Mouse (Mus musculus) urinary bladder, postnatal 10 days (tissue): ENCODE measurements around the gene Rps11.
"Not testable (repeated sequence)": the region's sequence is repeated elsewhere in the genome, so short reads cannot be mapped to it uniquely, and the experiment has no call there.

Source experiments
- DNase-seq: peaks from one replicate; pipeline ENCODE4 v3.0.0; 2022; ENCODE audit warnings: low spot score

Rps11 gene

DNA sequence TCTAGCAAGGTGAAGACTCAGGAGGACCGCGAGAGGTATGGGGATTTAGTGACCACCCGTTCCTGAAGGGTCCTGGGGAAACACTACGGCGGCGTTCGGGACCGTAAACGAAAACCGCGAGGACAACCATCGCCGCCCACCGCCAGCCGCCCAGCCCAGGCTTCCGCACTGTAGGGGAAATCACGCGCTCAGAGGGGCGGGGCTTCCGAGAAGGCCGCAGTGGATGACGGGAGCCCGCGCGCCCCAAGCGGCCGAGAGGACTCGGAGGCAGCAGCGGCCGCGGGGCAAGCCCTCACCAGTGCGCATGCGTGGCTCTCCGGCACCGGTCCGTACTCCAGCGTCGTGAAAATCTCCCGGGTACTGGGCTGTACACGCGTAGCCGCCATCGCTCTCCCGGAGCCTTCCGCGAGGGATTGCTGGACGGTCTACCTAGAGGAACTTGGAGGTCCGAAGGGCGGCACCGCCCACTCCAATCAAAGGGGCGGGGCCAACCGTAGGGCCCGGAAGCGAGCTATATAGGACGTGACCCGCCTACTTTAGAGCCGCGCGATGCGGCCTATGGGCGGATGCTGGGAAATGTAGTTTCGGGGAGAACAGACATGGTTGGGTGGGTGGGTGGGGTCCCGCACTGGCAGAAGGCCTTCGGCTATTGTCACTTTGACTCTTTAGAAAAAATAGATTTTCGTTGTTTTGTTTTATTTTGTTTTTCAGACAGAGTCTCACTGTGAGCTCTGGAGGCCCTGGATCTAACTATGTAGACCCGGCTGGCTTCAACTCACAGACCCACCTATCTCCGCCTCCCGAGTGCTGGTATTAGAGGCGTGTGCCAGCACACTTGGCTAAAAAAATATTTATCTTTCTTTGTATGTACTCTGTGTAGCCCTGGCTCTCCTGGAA lies 30.1 kb upstream of the Rps11 start, which contains the start of the genes Pih1d1 and Aldh16a1:
Pih1d1 (plus strand) TSS at position 208 of the 897 bp plus-strand sequence.
Aldh16a1 (minus strand) TSS at position 489 of the 897 bp plus-strand sequence.
- peak; percentile 91 for DNase-seq

DNA sequence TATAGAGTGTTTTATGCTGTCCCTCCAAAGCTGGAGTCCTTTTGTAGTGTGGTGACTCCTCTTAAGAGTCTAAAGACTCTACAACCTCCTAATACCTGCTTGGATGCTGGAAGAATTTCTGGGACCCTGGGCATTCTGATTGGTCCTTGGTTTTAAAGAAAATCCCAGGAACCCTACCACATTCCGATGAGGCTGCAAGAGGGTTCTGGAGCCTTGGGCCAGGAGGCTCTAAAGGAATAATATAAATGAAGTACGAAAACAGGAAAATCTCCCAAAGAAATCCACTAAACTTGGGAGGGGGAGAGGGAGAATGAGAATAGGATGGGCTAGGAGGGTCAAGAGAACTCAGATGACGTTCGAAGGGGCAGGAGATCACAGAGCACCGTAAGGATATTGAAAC lies 29.3 kb upstream of the Rps11 start:
- DNase-seq = no peak

DNA sequence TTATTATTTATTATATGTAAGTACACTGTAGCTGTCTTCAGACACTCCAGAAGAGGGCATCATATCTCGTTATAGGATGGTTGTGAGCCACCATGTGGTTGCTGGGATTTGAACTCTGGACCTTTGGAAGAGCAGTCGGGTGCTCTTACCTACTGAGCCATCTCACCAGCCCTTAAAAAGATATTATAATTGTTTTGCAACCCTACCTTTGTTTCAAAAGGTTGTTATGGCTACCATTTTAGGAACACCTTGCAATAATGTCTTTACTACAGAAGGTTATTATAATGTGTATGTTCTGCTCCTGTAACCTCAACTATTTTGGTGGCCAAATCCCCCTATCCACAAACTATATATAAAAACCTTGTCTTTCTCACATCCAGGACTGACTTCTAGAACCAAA lies 28.8 kb upstream of the Rps11 start:
- DNase-seq = not testable (repeated sequence)

DNA sequence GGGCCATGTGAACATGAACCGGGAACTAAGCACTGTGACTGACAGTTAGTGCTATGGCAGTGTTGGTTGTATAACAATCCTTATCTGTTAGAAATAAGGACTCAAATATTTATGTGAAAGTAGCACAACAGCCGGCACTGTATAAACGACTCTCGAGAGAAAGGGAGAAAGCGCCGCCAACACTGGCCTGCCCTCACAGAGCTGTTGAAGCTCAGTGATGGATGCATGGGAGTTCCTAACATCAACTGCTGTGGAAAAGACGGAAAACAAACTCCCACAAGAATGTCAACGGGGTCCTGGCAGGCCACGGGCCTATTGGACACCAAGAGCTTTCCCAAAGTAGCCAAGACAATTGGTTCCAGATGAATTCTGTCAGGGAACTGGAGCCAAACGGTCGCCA lies 27.1 kb upstream of the Rps11 start:
- DNase-seq = no peak

DNA sequence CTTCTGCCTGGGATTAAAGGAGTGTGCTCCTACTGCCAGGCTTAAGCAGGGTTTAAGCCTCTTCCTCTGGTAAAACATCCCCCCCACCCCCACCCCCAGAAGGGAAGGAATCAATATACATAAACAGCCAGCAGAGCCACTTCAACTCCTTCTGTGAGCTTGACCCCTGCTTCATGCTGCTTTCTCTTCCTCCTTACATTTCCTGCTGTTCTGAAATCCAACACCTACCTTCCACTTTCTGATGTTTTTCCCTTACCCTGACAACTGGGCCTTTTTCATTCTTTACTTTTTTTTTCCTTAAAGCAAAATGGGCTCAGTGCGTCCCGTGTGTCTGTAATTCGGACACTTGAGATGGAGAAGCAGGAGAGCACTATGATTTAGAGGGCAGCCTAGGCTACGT lies 26.1 kb upstream of the Rps11 start:
- DNase-seq = no peak

DNA sequence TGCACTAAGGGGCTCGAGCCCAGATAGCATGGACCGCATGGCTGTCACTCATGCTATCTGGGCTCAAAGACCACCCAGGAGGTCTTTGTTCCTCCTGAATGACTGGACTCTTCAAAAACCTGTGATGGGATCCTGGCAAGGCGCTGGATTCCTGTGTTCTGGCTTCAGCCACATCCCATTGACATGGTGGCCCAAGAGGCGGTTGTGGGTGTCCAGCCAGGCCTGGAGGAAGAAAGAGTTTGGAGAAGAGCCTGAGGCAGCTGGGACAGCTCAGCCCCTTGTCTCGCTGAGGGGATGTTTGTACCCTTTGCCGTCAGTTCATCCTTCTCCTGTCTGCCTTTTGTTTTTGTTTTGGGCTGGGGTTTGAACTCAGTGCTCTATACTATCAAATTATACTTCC lies 25.3 kb upstream of the Rps11 start:
- DNase-seq = no peak

DNA sequence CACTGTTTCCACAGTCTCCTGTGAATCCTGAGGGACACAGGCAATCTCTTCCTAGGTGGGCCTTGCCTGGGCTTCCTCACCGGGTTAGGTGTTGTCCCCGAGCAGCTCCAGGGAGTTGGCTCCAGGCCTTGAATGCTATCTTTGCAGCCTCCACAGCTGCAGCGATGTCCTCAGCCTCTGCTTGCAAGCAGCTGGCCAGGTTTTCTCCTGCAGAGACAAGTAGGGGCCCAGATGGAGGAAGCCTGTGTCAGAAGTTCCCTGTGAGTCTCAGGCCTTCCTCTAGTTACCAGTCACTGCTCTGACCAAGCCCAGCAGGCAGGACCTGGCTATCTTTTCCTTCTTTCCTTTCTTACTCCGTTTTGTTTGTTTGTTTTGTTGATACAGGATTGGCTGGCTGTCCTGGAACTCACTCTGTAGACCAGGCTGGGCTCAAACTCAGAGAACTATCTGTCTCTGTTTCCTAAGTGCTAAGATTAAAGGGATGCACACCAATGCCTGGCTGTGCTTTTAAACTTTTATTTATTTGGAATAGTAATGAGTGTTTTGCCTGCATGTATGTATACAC lies 24.4 kb upstream of the Rps11 start:
- no peak for DNase-seq

DNA sequence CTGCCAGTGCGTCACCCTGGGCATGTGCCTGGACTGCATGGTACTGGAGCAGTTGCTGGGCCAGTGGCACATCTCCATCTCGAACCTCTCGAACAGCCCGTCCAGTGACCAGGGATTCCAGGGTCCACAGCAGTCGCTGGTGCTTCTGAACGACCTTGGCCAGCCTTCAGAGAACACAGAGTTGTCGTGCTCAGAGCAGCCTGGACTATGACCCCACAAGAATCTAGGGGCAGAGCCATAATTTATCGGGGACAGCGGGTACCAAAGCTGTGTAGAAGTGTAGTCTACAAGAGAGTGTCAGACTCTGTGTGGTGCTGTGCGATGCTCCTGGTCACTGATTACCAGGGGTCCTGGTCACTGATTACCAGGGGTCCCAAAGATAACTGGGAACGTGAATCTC lies 23.7 kb upstream of the Rps11 start:
- no peak for DNase-seq

DNA sequence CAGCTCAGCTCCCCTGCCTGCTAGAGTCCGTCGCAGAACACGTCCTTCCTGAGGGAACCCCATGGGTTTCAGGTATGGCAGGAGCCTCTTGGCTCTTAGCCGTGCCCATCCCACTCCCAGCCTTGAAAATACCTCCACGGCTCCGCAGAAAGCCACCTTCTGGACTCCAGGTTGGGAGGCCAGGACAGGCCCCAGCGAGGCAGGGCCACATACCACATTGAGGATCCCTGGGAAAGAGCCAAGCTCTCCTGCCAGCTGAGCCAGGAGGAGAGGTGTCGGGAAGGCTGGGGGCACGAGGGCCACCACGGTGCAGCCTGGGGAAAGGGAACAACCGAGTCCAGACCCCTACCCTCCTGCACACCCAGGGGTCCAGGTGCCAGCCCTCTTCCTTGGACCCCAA lies 23.0 kb upstream of the Rps11 start:
- no peak for DNase-seq

DNA sequence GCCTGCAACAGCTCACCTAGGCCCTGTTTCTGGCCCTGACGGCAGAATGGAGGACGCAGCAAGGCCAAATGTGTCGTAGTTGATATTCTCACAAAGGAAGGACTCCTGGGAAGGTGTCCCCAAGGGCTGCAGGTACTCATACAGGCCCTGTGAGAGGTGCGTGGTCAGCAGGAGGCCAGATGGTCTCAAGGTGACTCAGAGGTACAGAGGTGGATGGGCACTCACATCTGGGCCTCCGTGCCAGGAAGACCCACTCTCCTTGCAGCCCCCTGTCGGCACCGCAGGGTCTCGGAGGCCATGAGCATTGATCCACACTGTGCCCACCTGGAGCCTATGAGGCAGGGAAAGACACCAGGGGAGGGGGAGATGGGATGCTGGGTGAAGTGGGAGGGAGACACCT lies 21.2 kb upstream of the Rps11 start:
- no peak for DNase-seq

DNA sequence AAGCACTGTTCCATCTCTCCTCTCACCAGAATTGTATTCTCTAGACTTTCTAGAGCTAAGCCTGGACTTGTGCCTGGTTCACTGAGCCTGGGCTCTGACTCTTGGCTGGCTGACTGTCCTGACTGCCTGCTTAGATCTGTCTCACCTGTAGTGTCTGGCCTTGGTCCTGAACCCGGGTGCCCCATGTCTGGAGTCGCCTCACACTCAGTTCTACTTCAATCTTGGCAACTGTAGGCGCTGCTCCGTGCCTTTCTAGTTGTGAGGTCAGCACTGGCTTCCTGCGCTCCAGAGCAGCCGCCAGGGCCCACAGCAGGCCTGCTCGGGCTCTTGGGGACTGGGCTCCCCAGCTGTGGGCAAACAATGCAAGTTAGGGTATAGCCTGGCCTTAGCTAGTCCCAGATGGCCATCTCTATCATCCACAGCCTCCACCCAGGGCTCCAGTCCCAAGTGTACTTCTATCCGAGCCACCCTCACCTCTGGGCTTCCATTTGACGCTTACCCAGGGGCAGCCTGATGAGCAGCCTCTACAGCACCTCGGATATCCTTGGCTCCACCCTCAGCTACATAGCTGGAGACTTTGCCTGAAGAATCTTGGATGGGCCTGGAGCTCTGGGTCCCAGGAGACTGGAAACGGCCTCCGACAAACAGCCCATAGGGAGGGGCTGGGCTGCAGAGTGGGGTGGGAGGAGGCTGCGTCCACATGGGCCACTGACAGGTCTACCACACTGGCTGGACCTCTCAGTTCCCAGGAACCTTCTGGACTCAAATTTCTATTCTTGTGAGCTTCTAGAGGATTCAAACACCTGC lies 20.3 kb upstream of the Rps11 start:
- no peak for DNase-seq

DNA sequence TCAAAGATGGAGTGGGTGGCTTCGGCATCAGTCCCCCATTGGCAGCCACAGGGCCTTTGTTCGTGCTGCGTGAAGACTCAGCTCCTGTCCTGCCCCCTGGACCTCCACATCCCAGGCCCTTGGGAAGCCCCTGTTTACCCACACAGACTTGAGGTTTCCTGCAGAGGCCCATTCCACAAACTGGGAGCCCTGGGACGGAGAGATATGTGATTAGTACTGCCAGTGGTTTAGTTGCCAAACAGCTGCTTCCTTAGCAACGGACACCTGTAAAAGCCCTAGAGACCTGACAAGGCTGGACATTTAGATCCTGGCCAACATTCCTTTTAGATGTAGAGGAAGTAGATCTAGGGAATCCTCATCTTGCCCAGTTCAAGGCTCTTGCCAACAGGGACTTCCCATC lies 17.7 kb upstream of the Rps11 start:
- DNase-seq = no peak

DNA sequence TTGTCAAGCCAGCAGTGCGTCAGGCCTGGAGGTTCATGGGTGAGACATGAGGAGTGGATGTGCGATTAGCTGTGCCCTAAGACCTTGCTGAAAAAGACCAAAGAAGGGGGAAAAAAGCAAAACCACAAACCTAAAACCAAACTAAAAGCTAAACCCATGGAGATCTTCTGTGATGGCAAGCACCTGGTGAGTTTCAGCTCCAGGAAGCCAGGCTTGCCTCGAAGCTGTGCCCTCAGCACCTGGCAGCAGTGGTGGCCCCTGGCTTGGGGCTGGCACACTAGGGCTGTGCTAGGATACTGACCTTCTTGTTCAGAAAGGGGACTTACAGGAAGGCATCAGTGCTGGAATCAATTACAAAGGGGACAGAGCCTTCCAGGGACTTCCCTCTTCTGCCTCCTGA lies 17.1 kb upstream of the Rps11 start:
- DNase-seq = no peak

DNA sequence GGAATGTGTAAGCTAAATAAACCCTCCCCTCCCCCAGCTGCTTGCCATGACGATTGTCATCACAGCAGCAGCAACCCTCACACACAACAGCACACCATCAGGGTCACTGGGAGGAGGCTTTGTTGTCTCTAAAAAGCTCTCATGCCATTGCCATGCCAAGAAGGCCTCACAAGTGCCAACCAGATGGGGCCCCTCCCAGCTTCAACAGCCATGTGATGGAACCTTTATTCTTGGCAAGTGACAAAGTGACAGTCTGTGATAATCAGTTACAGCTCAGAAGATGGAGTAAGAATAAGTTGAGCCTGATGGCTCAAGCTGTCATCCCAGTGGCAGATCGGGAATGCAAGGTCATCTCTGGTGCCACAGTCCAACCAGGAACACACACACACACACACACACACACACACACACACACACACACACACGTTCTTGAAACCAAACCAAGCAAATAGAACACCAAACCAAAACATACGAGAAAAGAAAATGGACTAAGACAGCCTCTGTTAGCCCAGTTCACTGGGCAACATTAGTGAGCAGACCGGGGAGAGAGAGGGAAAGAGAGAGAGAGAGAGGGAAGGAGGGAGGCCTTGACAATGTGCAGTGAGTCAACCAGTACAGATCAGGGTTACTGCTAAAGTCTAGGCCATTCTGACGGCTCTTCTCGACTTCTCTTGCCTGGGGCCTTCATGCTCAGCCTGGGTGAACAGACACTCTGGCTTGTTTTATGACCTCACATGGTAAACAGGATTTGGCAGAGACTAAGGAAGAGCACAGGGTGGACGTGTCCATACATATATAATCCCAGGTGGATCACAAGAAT lies 15.9 kb upstream of the Rps11 start:
- no peak for DNase-seq

DNA sequence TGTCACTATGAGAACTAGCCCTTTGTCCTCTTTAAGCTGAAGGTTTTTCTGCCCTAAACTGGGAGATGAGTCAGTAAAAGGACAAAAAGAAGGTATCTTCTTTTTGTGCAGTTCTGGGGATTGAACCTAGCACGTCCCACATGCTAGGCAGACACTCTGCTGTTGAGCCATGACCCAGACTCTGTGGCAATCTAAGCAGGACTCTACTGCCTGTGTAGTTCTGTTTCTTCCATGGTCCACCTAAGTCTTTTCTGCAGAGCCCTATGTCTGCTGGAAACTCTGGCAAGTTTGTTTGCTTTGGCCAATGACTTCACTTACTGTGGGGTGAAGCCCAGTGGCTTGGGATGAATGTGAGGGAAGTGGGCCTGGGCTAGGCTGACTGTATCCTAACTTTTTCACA lies 14.2 kb upstream of the Rps11 start:
- DNase-seq = no peak

DNA sequence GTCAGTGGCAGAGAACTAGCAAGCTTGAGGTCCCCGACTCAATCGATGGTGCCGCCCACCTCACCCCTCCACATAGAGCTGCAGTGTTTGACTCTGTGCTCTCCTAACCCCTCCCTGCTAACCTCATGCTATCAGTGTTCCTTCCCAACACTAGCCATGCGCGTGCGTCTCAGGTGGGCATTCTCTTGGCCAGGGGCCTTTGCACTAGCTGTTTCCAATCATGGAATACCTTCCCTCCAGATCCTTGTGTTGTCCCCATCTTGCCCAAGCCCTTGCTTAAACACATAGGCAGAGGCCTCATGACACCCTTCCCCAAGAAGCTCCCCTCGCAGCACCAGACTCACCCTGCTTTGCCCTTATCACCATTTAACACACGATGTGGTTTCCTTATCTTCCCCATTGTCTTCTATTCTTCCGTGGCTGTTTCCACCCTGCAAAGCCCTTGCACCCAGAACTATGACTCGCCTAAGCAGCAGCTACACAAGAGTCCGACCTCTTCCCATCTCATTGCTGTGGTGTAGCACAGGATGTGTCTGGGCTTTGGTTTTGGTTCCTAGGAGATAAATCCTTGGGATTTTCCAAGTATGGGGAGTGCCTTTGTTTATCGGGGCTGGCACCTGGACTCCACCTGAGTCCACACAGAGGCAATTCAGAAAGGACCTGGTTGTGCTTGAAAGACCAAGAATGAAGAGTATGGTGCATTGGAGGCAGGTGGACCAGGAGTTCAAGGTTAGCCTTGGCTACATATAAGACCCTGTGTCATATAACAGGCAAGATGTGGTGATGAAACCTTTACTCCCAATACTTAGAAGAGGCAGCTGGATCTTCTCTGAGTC lies 13.2 kb upstream of the Rps11 start:
- DNase-seq = no peak

DNA sequence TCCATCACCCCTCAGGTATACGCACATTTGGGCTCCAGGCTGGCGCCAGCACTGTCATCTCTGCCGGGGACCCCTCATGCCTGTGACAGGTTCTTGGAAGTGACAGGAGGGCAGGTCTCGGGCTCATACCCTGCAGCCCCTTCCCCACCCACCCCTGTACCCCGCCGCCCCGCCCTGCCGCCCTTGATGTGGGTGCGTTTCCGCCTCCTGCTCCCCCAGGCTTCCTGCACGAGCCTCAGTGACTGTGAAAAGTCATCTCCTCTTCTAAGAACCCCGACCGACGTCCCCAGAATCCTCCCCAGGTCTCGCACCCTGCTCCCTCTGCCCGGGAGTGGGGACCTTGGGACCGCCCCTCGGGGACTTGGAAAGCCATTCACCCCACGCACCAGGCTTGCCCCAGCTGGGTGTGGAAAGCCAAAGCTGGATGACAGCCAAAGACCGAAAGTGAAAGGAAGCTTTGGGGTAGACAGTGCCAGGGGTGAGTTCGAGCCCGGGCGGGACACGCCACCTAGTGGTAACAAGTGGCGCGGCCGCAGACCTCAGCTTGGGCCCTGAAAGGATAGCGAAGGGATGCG lies 11.8 kb upstream of the Rps11 start, which contains the start of the genes Gm45713 and Flt3l:
Gm45713 (minus strand) TSS at position 239 of the 575 bp plus-strand sequence.
Flt3l (minus strand) TSS at position 440 of the 575 bp plus-strand sequence.
- peak; percentile 75 for DNase-seq

DNA sequence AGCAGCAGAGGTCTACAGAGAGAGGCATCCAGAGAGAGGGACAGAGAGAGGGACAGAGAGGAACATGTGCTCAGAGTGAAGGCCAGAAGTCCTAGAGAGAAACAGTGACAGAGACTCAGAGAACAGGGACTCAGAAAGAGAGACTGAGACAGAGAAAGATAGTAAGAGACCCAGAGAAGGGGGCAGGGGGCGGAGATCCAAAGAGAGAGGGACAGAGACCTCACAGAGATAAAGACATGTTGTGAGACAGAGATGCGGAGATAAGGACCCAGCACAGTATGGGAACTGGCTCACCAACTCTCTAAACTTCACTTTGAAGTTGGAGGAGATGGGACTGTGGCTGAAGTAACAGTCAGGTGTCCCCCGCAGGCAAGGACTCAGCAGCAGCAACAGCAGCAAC lies 11.1 kb upstream of the Rps11 start:
- DNase-seq = no peak

DNA sequence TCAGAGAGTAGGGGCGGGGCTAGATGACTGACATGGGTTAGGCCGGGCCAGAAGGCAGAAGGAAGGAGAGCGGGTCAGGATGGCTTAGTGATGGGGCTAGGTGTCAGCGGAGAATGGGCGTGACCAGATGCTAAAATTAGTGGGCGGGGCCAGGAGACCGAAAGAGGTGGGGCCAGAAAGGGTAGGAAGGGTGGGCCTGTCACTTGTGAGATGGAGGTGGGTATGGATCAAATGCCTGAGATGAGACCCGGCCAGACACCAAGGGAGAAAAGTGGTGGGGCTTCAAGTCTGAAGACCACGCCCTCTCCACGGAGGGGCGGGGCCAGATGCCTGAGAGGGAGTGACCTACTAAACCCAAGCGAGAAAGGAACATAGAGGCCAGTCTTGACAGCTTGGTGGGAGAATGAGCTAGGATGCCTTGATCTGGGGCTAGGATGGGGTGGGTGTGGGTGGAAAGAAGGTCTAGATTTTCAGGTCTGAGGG lies 10.3 kb upstream of the Rps11 start:
- no peak for DNase-seq

DNA sequence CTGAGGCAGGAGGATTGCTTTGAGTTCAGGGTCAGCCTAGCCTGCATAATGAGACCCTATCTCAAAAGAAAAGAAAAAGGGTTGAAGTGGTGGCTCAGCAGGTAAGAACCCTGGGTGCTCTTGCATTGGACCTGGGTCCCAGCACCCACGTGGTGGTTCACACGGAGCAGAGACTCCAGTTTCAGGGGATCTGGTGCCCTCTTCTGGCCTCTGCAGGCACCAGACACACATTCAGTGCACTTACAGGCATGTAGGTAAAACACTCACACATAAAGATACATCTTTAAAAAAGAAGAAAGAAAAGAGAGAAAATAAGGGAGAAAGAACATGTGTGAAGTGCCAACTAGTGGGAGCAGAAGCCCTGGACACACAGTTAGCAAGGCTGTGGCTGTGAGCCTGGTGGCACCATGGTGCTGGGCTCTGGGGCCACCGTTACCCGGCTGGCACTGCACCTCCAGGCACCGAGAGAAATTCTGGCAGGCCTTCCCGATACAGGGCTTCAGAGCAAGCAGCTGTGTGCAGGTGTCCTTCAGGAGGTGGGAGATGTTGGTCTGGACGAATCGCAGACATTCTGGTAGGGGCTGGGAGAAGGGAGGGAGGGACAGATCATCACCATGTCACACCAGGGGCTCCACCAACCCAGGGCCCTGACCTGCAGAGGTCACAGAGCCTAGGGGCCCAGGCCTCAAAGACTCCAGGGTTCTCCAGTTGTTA lies 9.4 kb upstream of the Rps11 start:
- no peak for DNase-seq
